Mouse (Mus musculus): ENCODE measurements at regions not wholly inside any gene's neighbourhood (a gene's known extent, or its start where the extent isn't known, plus 50 kb on each side); places are given as distances from the start of the nearest gene placed in this dataset.

- no peak overlapping the region for H3K4me3 ChIP-seq (ENCODE audit: low read length)
- H3K27ac ChIP-seq: no peak overlapping the region
- no peaks in the 10 kb centered on the region for H3K27me3 ChIP-seq (ENCODE audit: insufficient read depth, low read length)
- no peak overlapping the region for H3K4me2 ChIP-seq (ENCODE audit: low read depth, low read length)
- no peak for TF ChIP-seq CTCF (IDR thresholded peaks at IDR 0.05; ENCODE audit: low read depth)
- DNase-seq (ENCODE audit: low spot score) (no peak), ATAC-seq (no peak)
- H3K36me3 ChIP-seq (ENCODE audit: insufficient read depth, low read length): no peaks in the 10 kb centered on the region
- no peaks in the 10 kb centered on the region for H3K4me1 ChIP-seq (ENCODE audit: insufficient read depth, low read length)
- H3K9me3 ChIP-seq (ENCODE audit: low read length): no peaks in the 10 kb centered on the region
- H3K9ac ChIP-seq (replicated peaks; ENCODE audit: low read length): no peak overlapping the region
- WGBS: 92% methylated on average over 6 of the region's 6 CpGs
Measured at GRCm38 (mm10) chr2:103873381-103873780, 75.9 kb upstream of the Caprin1 start.

GRCm38 (mm10) chr2:103874466-103874865, 77.0 kb upstream of the Caprin1 start:
- Histone ChIP-seq H3K4me1 (ENCODE audit: insufficient read depth, low read length) (no peaks in the 10 kb centered on the region), H3K27me3 (ENCODE audit: insufficient read depth, low read length) (no peaks in the 10 kb centered on the region), H3K36me3 (ENCODE audit: insufficient read depth, low read length) (no peaks in the 10 kb centered on the region), H3K9me3 (ENCODE audit: low read length) (no peaks in the 10 kb centered on the region), H3K9ac (replicated peaks; ENCODE audit: low read length) (no peak overlapping the region), H3K4me3 (ENCODE audit: low read length) (no peak overlapping the region), H3K27ac (no peak overlapping the region), H3K4me2 (ENCODE audit: low read depth, low read length) (no peak overlapping the region)
- ATAC-seq: no peak
- TF ChIP-seq CTCF (IDR thresholded peaks at IDR 0.05; ENCODE audit: low read depth): no peak
- WGBS: 70% methylated on average over 3 of the region's 3 CpGs
- DNase-seq (ENCODE audit: low spot score): no peak

GRCm38 (mm10) chr2:103875754-103876153, 78.3 kb upstream of the Caprin1 start:
- Histone ChIP-seq H3K27me3 (ENCODE audit: insufficient read depth, low read length) (no peaks in the 10 kb centered on the region), H3K36me3 (ENCODE audit: insufficient read depth, low read length) (no peaks in the 10 kb centered on the region), H3K9me3 (ENCODE audit: low read length) (no peaks in the 10 kb centered on the region), H3K4me3 (ENCODE audit: low read length) (no peak overlapping the region), H3K4me2 (ENCODE audit: low read depth, low read length) (no peak overlapping the region), H3K27ac (no peak overlapping the region), H3K9ac (replicated peaks; ENCODE audit: low read length) (no peak overlapping the region), H3K4me1 (ENCODE audit: insufficient read depth, low read length) (no peaks in the 10 kb centered on the region)
- no peak for TF ChIP-seq CTCF (IDR thresholded peaks at IDR 0.05; ENCODE audit: low read depth)
- 84% methylated on average over 8 of the region's 8 CpGs for WGBS
- ATAC-seq (no peak), DNase-seq (ENCODE audit: low spot score) (no peak)

- no peak for TF ChIP-seq CTCF (IDR thresholded peaks at IDR 0.05; ENCODE audit: low read depth)
- Histone ChIP-seq H3K27me3 (ENCODE audit: insufficient read depth, low read length) (no peaks in the 10 kb centered on the region), H3K36me3 (ENCODE audit: insufficient read depth, low read length) (no peaks in the 10 kb centered on the region), H3K9me3 (ENCODE audit: low read length) (no peaks in the 10 kb centered on the region), H3K27ac (no peak overlapping the region), H3K4me1 (ENCODE audit: insufficient read depth, low read length) (0 out of 2 replicates have a peak, but pooled peaks cover 3% of the 10 kb centered on the region), H3K9ac (replicated peaks; ENCODE audit: low read length) (no peak overlapping the region), H3K4me2 (ENCODE audit: low read depth, low read length) (no peak overlapping the region), H3K4me3 (ENCODE audit: low read length) (no peak overlapping the region)
- DNase-seq (ENCODE audit: low spot score) (no peak), ATAC-seq (no peak)
- 96% methylated on average over 2 of the region's 2 CpGs for WGBS
Measured at GRCm38 (mm10) chr2:103876236-103876635, 78.8 kb upstream of the Caprin1 start.

- Histone ChIP-seq H3K27ac (no peak overlapping the region), H3K9me3 (ENCODE audit: low read length) (no peaks in the 10 kb centered on the region), H3K4me2 (ENCODE audit: low read depth, low read length) (no peak overlapping the region), H3K4me1 (ENCODE audit: insufficient read depth, low read length) (0 out of 2 replicates have a peak, but pooled peaks cover 5% of the 10 kb centered on the region), H3K27me3 (ENCODE audit: insufficient read depth, low read length) (no peaks in the 10 kb centered on the region), H3K9ac (replicated peaks; ENCODE audit: low read length) (no peak overlapping the region), H3K4me3 (ENCODE audit: low read length) (no peak overlapping the region), H3K36me3 (ENCODE audit: insufficient read depth, low read length) (no peaks in the 10 kb centered on the region)
- 31% methylated on average over 10 of the region's 10 CpGs for WGBS
- ATAC-seq: peak; percentile 64; the same call in 1 of the 2 replicates
- TF ChIP-seq CTCF (IDR thresholded peaks at IDR 0.05; ENCODE audit: low read depth): no peak
- peak; percentile 54 for DNase-seq (ENCODE audit: low spot score)
Measured at GRCm38 (mm10) chr2:103881026-103881763, 76.6 kb upstream of the Lmo2 start.

GRCm38 (mm10) chr2:103884926-103885325, 72.9 kb upstream of the Lmo2 start:
- Histone ChIP-seq H3K27me3 (ENCODE audit: insufficient read depth, low read length) (no peaks in the 10 kb centered on the region), H3K9me3 (ENCODE audit: low read length) (no peaks in the 10 kb centered on the region), H3K36me3 (ENCODE audit: insufficient read depth, low read length) (no peaks in the 10 kb centered on the region), H3K27ac (no peak overlapping the region), H3K9ac (replicated peaks; ENCODE audit: low read length) (no peak overlapping the region), H3K4me2 (ENCODE audit: low read depth, low read length) (no peak overlapping the region), H3K4me1 (ENCODE audit: insufficient read depth, low read length) (0 out of 2 replicates have a peak, but pooled peaks cover 5% of the 10 kb centered on the region), H3K4me3 (ENCODE audit: low read length) (no peak overlapping the region)
- ATAC-seq (no peak), DNase-seq (ENCODE audit: low spot score) (no peak)
- WGBS: 62% methylated on average over 10 of the region's 10 CpGs
- no peak for TF ChIP-seq CTCF (IDR thresholded peaks at IDR 0.05; ENCODE audit: low read depth)

GRCm38 (mm10) chr2:103888023-103888422, 69.8 kb upstream of the Lmo2 start:
- no peak overlapping the region for H3K9ac ChIP-seq (replicated peaks; ENCODE audit: low read length)
- no peaks in the 10 kb centered on the region for H3K36me3 ChIP-seq (ENCODE audit: insufficient read depth, low read length)
- no peak overlapping the region for H3K4me3 ChIP-seq (ENCODE audit: low read length)
- H3K27me3 ChIP-seq (ENCODE audit: insufficient read depth, low read length): no peaks in the 10 kb centered on the region
- no peak overlapping the region for H3K4me2 ChIP-seq (ENCODE audit: low read depth, low read length)
- 96% methylated on average over 7 of the region's 7 CpGs for WGBS
- DNase-seq (ENCODE audit: low spot score) (no peak), ATAC-seq (no peak)
- no peaks in the 10 kb centered on the region for H3K9me3 ChIP-seq (ENCODE audit: low read length)
- no peak overlapping the region for H3K27ac ChIP-seq
- no peak for TF ChIP-seq CTCF (IDR thresholded peaks at IDR 0.05; ENCODE audit: low read depth)
- no peaks in the 10 kb centered on the region for H3K4me1 ChIP-seq (ENCODE audit: insufficient read depth, low read length)

All from hindbrain, postnatal 0 days (tissue).